ENCODE assay signal across 8 mouse cellular contexts in genomic region chr2:158610488-158611325, GRCm38 (mm10). TPM values are rescaled to one million over a fixed set of nuclear protein-coding genes. Genes with fewer than 3 reads are reported as not detected.
DNase-seq lines count a peak whose midpoint lies in the region; ATAC-seq and TF ChIP-seq lines count a peak whose summit lies in the region.

Gene Slc32a1 (plus strand): TSS chr2:158610767.

- H3K9me3 ChIP-seq in lung, postnatal 0 days (ENCODE audit: low read length), result no peaks in the 10 kb centered on the region
- no peaks in the 10 kb centered on the region for H3K9me3 ChIP-seq in hindbrain, embryonic 16.5 days (ENCODE audit: control insufficient read depth, low read length)
- no peaks in the 10 kb centered on the region for H3K9me3 ChIP-seq in liver, embryonic 14.5 days (ENCODE audit: control insufficient read depth, low read length)

- no peak for TF ChIP-seq EP300 in lung, postnatal 0 days (IDR thresholded peaks at IDR 0.05)
- TF ChIP-seq EP300 in liver, embryonic 14.5 days (IDR thresholded peaks at IDR 0.05; ENCODE audit: low read depth), result no peak

- DNase-seq in cerebellum, adult 11-12 months, result peak; percentile 33
- DNase-seq in cerebellum, adult 9-11 months, result no peak
- DNase-seq in lung, postnatal 0 days (ENCODE audit: low spot score), result no peak
- no peak for DNase-seq in lung, postnatal 36 days
- DNase-seq in liver, embryonic 14.5 days (ENCODE audit: low read depth in 3 of 3, low spot score in 3 of 3), result no peak
- peak; percentile 67 for DNase-seq in thymus, postnatal 4 days
- no peak for DNase-seq in ovary, postnatal 14 days (ENCODE audit: low spot score)

- peaks cover 67% of the 10 kb centered on the region for H3K27me3 ChIP-seq in lung, postnatal 0 days (replicated peaks; ENCODE audit: insufficient read depth, low read length)
- H3K27me3 ChIP-seq in hindbrain, embryonic 16.5 days (replicated peaks; ENCODE audit: control insufficient read depth, insufficient read depth, low read length), result peaks cover 35% of the 10 kb centered on the region
- peaks cover 88% of the 10 kb centered on the region for H3K27me3 ChIP-seq in liver, embryonic 14.5 days (ENCODE audit: control insufficient read depth, insufficient read depth, low read length)

- peaks cover 5% of the 10 kb centered on the region; the same call in 1 of the 2 replicates for H3K4me1 ChIP-seq in lung, postnatal 0 days (ENCODE audit: insufficient read depth, low read depth, low read length)
- peaks cover 11% of the 10 kb centered on the region; the same call in 1 of the 2 replicates for H3K4me1 ChIP-seq in hindbrain, embryonic 16.5 days (ENCODE audit: control insufficient read depth, insufficient read depth, low read depth, low read length)
- peaks cover 0 to 5% of the 10 kb centered on the region in 2 experiments; a peak in 1 of 4 replicates for H3K4me1 ChIP-seq in liver, embryonic 14.5 days (replicated peaks; ENCODE audit: control insufficient read depth in 2 of 2, insufficient read depth in 2 of 2, low read length in 1 of 2)

- TF ChIP-seq CTCF in lung, postnatal 0 days (IDR thresholded peaks at IDR 0.05), result peak; percentile 8; the same call in 1 of the 2 replicates
- TF ChIP-seq CTCF in liver, embryonic 14.5 days (IDR thresholded peaks at IDR 0.05; ENCODE audit: low read depth), result no peak

- 1% methylated on average over 59 of the region's 77 CpGs for WGBS in lung, postnatal 0 days
- under 1% methylated on average over 74 of the region's 77 CpGs for WGBS in hindbrain, embryonic 16.5 days
- 2% methylated on average over 72 of the region's 77 CpGs for WGBS in liver, embryonic 14.5 days (ENCODE audit: insufficient replicate concordance)

- no peak within 1 kb of the TSS for H3K9ac ChIP-seq in lung, postnatal 0 days (replicated peaks; ENCODE audit: low read depth)
- peak within 1 kb of the TSS; percentile 64 for H3K9ac ChIP-seq in hindbrain, embryonic 16.5 days (ENCODE audit: low read depth, low read length)
- no peak within 1 kb of the TSS for H3K9ac ChIP-seq in liver, embryonic 14.5 days (replicated peaks)

- ATAC-seq in lung, postnatal 0 days, result no peak
- ATAC-seq in hindbrain, embryonic 16.5 days, result peak; percentile 74
- 0 out of 2 replicates have a peak, but pooled peaks have one; percentile 11 for ATAC-seq in liver, embryonic 14.5 days (ENCODE audit: insufficient read depth)

- H3K4me3 ChIP-seq in lung, postnatal 0 days (ENCODE audit: low read depth, low read length), result peak within 1 kb of the TSS; percentile 10; the same call in 1 of the 2 replicates
- H3K4me3 ChIP-seq in hindbrain, embryonic 16.5 days (ENCODE audit: low read length), result peak within 1 kb of the TSS; percentile 48
- H3K4me3 ChIP-seq in liver, embryonic 14.5 days (ENCODE audit: insufficient read depth in 1 of 2, low read depth in 2 of 2, low read length in 2 of 2), result no peak within 1 kb of the TSS

- no peaks in the 10 kb centered on the region for H3K36me3 ChIP-seq in lung, postnatal 0 days (ENCODE audit: insufficient read depth, low read length)
- H3K36me3 ChIP-seq in hindbrain, embryonic 16.5 days (ENCODE audit: control insufficient read depth, insufficient read depth, low read length), result no peaks in the 10 kb centered on the region
- no peaks in the 10 kb centered on the region for H3K36me3 ChIP-seq in liver, embryonic 14.5 days (replicated peaks; ENCODE audit: control insufficient read depth, insufficient read depth, low read depth)

- H3K4me2 ChIP-seq in lung, postnatal 0 days (replicated peaks; ENCODE audit: low read depth, low read length), result no peak within 1 kb of the TSS
- peak within 1 kb of the TSS; percentile 60 for H3K4me2 ChIP-seq in hindbrain, embryonic 16.5 days (ENCODE audit: low read length)
- H3K4me2 ChIP-seq in liver, embryonic 14.5 days (ENCODE audit: low read depth), result 0 out of 2 replicates have a peak within 1 kb of the TSS, but pooled peaks have one; percentile 8

- no peak within 1 kb of the TSS for H3K27ac ChIP-seq in lung, postnatal 0 days (ENCODE audit: low read length)
- peak within 1 kb of the TSS; percentile 81 for H3K27ac ChIP-seq in hindbrain, embryonic 16.5 days (ENCODE audit: low read depth, low read length)
- H3K27ac ChIP-seq in liver, embryonic 14.5 days, result no peak within 1 kb of the TSS

RNA-seq across cellular contexts. Expression of gene Slc32a1, which starts in this region (rescaled TPM):
- not detected in 2 replicates for polyA plus RNA-seq in lung, postnatal 0 days (2015; fragmentation: Nextera tagmentation; extraction: Ambion mirVana)
- 10.4 and 15.0 TPM in 2 replicates for polyA plus RNA-seq in hindbrain, embryonic 16.5 days (2015; fragmentation: Nextera tagmentation; extraction: Ambion mirVana)
- 0.01 and 0.05 TPM in 2 replicates for polyA plus RNA-seq in liver, embryonic 14.5 days (2012; rRNA removed)
- not detected in 2 replicates for polyA plus RNA-seq in liver, embryonic 14.5 days (2014; fragmentation: Nextera tagmentation; extraction: Ambion mirVana)

Comparison
In these comparisons a context has a peak if more than half of its experiments do, and no peak if none do; other contexts are left out.
1. RNA of gene Slc32a1 (polyA plus RNA-seq): 10.4 to 15.0 TPM in hindbrain, embryonic 16.5 days; 0.01 to 0.05 TPM in liver, embryonic 14.5 days and not detected in lung, postnatal 0 days; every median in the first group is over 10 times any median in the second.
2. DNase-seq: peak in cerebellum, adult 11-12 months (single experiment) and thymus, postnatal 4 days (single experiment); none in cerebellum, adult 9-11 months (single experiment), lung, postnatal 0 days (single experiment), lung, postnatal 36 days (single experiment), liver, embryonic 14.5 days (0 of 3) and ovary, postnatal 14 days (single experiment).
3. Peak in ATAC-seq and H3K4me2 ChIP-seq in liver, embryonic 14.5 days; RNA of the gene not detected or under 1 TPM.
4. H3K4me3 ChIP-seq: peak in lung, postnatal 0 days (single experiment) and hindbrain, embryonic 16.5 days (single experiment); none in liver, embryonic 14.5 days (0 of 2).